Mouse (Mus musculus): ENCODE results near the gene Vwa2.

- TF ChIP-seq CTCF (conservative IDR thresholded peaks at IDR 0.05; ENCODE audit: low read length) (no peak), POU5F1 (IDR thresholded peaks at IDR 0.05; ENCODE audit: borderline replicate concordance, low read length) (no peak)
Observed at GRCm38 (mm10) chr19:56946727-56947126, 72.7 kb downstream of the Vwa2 start.

All from E14TG2a.4 (cell line).